Mouse (Mus musculus) brown adipose tissue, adult 24 weeks (tissue): ENCODE results near the gene Eapp. TPM values are rescaled to one million over a fixed set of nuclear protein-coding genes. Genes with fewer than 3 reads are reported as not detected.
A peak's percentile ranks its signal among the peaks of the same experiment; 100 is the strongest.

Experiments
- H3K27ac ChIP-seq: fragments of 200-500 bp; replicated peaks from 2 replicates; pipeline ENCODE4 v1.5.1; 2012; ENCODE audit warnings: low read depth, mild to moderate bottlenecking, low read length
- H3K4me1 ChIP-seq: fragments of 200-500 bp; 2 replicates; pipeline ENCODE4 v1.6.1; 2012; ENCODE audit warnings: low read length, mixed read lengths; ENCODE audit not compliant: control insufficient read depth, insufficient read depth, insufficient read length
- H3K4me3 ChIP-seq: fragments of 200-500 bp; 2 replicates; pipeline ENCODE4 v1.5.1; 2012; ENCODE audit warnings: low read depth, mild to moderate bottlenecking, low read length, moderate library complexity; ENCODE audit not compliant: insufficient read depth
- polyA plus RNA-seq: library from polyadenylated mRNA; stranded (reverse); fragments of >200 nt; gene quantifications from 2 replicates; pipeline ENCODE4 v1.2.4, GENCODE M21; 2012; ENCODE audit not compliant: missing spikeins, insufficient read depth, insufficient read length

Gene Eapp
- polyA plus RNA-seq, 1 experiment, result 45.3 TPM

- H3K4me3 ChIP-seq, result peak within 1 kb of the TSS; percentile 72
- peak within 1 kb of the TSS; percentile 57 for H3K27ac ChIP-seq
- H3K4me1 ChIP-seq, result peaks cover 22% of the 10 kb centered on the region
These were observed 39.1 kb downstream of the Eapp start, which contains the start of gene Sptssa for GRCm38 (mm10) chr12:54656396-54657171. Sptssa (minus strand) TSS chr12:54656573.

GRCm38 (mm10) chr12:54656039-54656395, 39.7 kb downstream of the Eapp start:
- Histone ChIP-seq H3K4me3 (peak overlapping the region; percentile 72), H3K4me1 (peaks cover 22% of the 10 kb centered on the region), H3K27ac (peak overlapping the region; percentile 57)

- Histone ChIP-seq H3K27ac (0 out of 2 replicates have a peak overlapping the region, but pooled peaks have one; percentile 3), H3K4me3 (peak overlapping the region; percentile 72), H3K4me1 (peaks cover 22% of the 10 kb centered on the region)
These were observed 40.2 kb downstream of the Eapp start for GRCm38 (mm10) chr12:54655292-54656038.

GRCm38 (mm10) chr12:54654741-54655140, 41.0 kb downstream of the Eapp start:
- H3K27ac ChIP-seq, result no peak overlapping the region
- H3K4me3 ChIP-seq, result no peak overlapping the region
- peaks cover 22% of the 10 kb centered on the region for H3K4me1 ChIP-seq

- H3K4me1 ChIP-seq, result peaks cover 22% of the 10 kb centered on the region
- H3K27ac ChIP-seq, result no peak overlapping the region
- no peak overlapping the region for H3K4me3 ChIP-seq
These were observed 41.6 kb downstream of the Eapp start for GRCm38 (mm10) chr12:54654141-54654540.

- H3K4me1 ChIP-seq, result peaks cover 22% of the 10 kb centered on the region
- peak overlapping the region; percentile 12 for H3K4me3 ChIP-seq
- H3K27ac ChIP-seq, result no peak overlapping the region
These were observed 43.4 kb downstream of the Eapp start for GRCm38 (mm10) chr12:54652346-54652745.

- Histone ChIP-seq H3K4me3 (peak overlapping the region; percentile 12), H3K27ac (no peak overlapping the region), H3K4me1 (peaks cover 22% of the 10 kb centered on the region)
These were observed 43.9 kb downstream of the Eapp start for GRCm38 (mm10) chr12:54651820-54652219.

- Histone ChIP-seq H3K4me3 (no peak overlapping the region), H3K27ac (no peak overlapping the region)
These were observed 44.5 kb downstream of the Eapp start for GRCm38 (mm10) chr12:54651158-54651557.

GRCm38 (mm10) chr12:54644947-54645346, 50.8 kb downstream of the Eapp start:
- no peak overlapping the region for H3K4me3 ChIP-seq
- H3K27ac ChIP-seq, result no peak overlapping the region
- H3K4me1 ChIP-seq, result no peaks in the 10 kb centered on the region

More at GRCm38 (mm10) chr12:54651158-54651557, 44.5 kb downstream of the Eapp start:
- H3K4me1 ChIP-seq, result peaks cover 22% of the 10 kb centered on the region

GRCm38 (mm10) chr12:54643320-54643892, 52.3 kb downstream of the Eapp start:
- no peak overlapping the region for H3K4me3 ChIP-seq
- H3K4me1 ChIP-seq, result no peaks in the 10 kb centered on the region
- no peak overlapping the region for H3K27ac ChIP-seq

GRCm38 (mm10) chr12:54641374-54641773, 54.3 kb downstream of the Eapp start:
- Histone ChIP-seq H3K4me1 (no peaks in the 10 kb centered on the region), H3K4me3 (no peak overlapping the region), H3K27ac (no peak overlapping the region)

- Histone ChIP-seq H3K4me1 (no peaks in the 10 kb centered on the region), H3K4me3 (no peak overlapping the region), H3K27ac (no peak overlapping the region)
These were observed 55.4 kb downstream of the Eapp start for GRCm38 (mm10) chr12:54640259-54640658.

- no peaks in the 10 kb centered on the region for H3K4me1 ChIP-seq
- H3K4me3 ChIP-seq, result no peak overlapping the region
These were observed 58.7 kb downstream of the Eapp start for GRCm38 (mm10) chr12:54637033-54637432.

GRCm38 (mm10) chr12:54632141-54632540, 63.6 kb downstream of the Eapp start:
- H3K4me3 ChIP-seq, result no peak overlapping the region
- no peak overlapping the region for H3K27ac ChIP-seq
- no peaks in the 10 kb centered on the region for H3K4me1 ChIP-seq

More at GRCm38 (mm10) chr12:54637033-54637432, 58.7 kb downstream of the Eapp start:
- H3K27ac ChIP-seq, result no peak overlapping the region

- no peak overlapping the region for H3K4me3 ChIP-seq
- no peaks in the 10 kb centered on the region for H3K4me1 ChIP-seq
- no peak overlapping the region for H3K27ac ChIP-seq
These were observed 73.8 kb downstream of the Eapp start for GRCm38 (mm10) chr12:54621942-54622341.
